ENCODE assay signal across 18 mouse cellular contexts in genomic region chr11:53733824-53734223, GRCm38 (mm10). TPM values are rescaled to one million over a fixed set of nuclear protein-coding genes. Genes with fewer than 3 reads are reported as not detected.
DNase-seq lines count a peak whose midpoint lies in the region; ATAC-seq and TF ChIP-seq lines count a peak whose summit lies in the region.
"Had no signal": no experiment of that assay in that cellular context is flagged by ENCODE, and none has a peak within 500 bp of the region (broad histone marks: within the 10 kb centered on the region; RNA-seq: fewer than 3 reads in every experiment).

No protein-coding gene starts in this region.

- WGBS in liver, postnatal 0 days (ENCODE audit: insufficient replicate concordance): 78% methylated on average over 7 of the region's 7 CpGs

- peaks cover 6 to 42% of the 10 kb centered on the region in 2 experiments for H3K4me1 ChIP-seq in MEL (ENCODE audit: control insufficient read depth in 1 of 2, insufficient read depth in 2 of 2, low read length in 2 of 2)
- no peaks in the 10 kb centered on the region for H3K4me1 ChIP-seq in liver, postnatal 0 days (ENCODE audit: insufficient read depth)

- TF ChIP-seq CTCF in layer of hippocampus, adult 2 months (conservative IDR thresholded peaks at IDR 0.05): peak; percentile 42
- peak; percentile 35 to 59 (median 53); a peak in 5 of 6 replicates for TF ChIP-seq CTCF in MEL (IDR thresholded peaks at IDR 0.05 in 2 of 3, conservative IDR thresholded peaks at IDR 0.05 in 1 of 3; ENCODE audit: control insufficient read depth in 1 of 3, insufficient read depth in 1 of 3, low read depth in 2 of 3, low read length in 3 of 3, poor library complexity in 1 of 3, severe bottlenecking in 1 of 3)
- TF ChIP-seq CTCF in liver, postnatal 0 days (IDR thresholded peaks at IDR 0.05; ENCODE audit: low read depth): peak; percentile 41

- ATAC-seq in CD4-positive, CD25-positive, alpha-beta regulatory T cell, adult 4 months: no peak
- ATAC-seq in liver, postnatal 0 days: no peak
- ATAC-seq: intestine, embryonic 16.5 days had no signal

- peaks cover 0 to 40% of the 10 kb centered on the region in 2 experiments; a peak in 2 of 4 replicates for H3K36me3 ChIP-seq in MEL (ENCODE audit: control insufficient read depth in 1 of 2, insufficient read depth in 2 of 2, low read length in 2 of 2)
- no peaks in the 10 kb centered on the region for H3K36me3 ChIP-seq in liver, postnatal 0 days (replicated peaks; ENCODE audit: insufficient read depth, low read length)

- peak; percentile 70 for DNase-seq in CD4-positive, CD25-positive, alpha-beta regulatory T cell, adult 2 months (ENCODE audit: low read depth, low spot score)
- DNase-seq in layer of hippocampus, adult 2 months (ENCODE audit: low spot score in 2 of 2): no peak
- no peak for DNase-seq in layer of hippocampus, postnatal 10 days (ENCODE audit: low spot score in 2 of 2)
- peak; percentile 73 for DNase-seq in MEL (ENCODE audit: low read depth, low spot score)
- DNase-seq in liver, postnatal 0 days: no peak
- DNase-seq in frontal cortex, postnatal 10 days (ENCODE audit: low spot score in 2 of 2): no peak
- DNase-seq in layer of hippocampus, postnatal 36 days: no peak
- DNase-seq: adrenal gland, postnatal 36 days; cerebellum, adult 11-12 months; heart, postnatal 4 days had no signal

- H3K79me2 ChIP-seq in MEL (ENCODE audit: control insufficient read depth, insufficient read depth, low read length, poor library complexity): no peaks in the 10 kb centered on the region; the same call in 1 of the 2 replicates

- H3K9ac ChIP-seq in MEL (ENCODE audit: control insufficient read depth, low read depth, low read length, poor library complexity, severe bottlenecking): no peak overlapping the region
- no peak overlapping the region for H3K9ac ChIP-seq in liver, postnatal 0 days (replicated peaks)

- peak; percentile 17 for TF ChIP-seq RAD21 in MEL (IDR thresholded peaks at IDR 0.05; ENCODE audit: low read depth, low read length)

- no peak overlapping the region for H3K4me2 ChIP-seq in liver, postnatal 0 days (ENCODE audit: low read depth, low read length)
- H3K4me2 ChIP-seq: heart, embryonic 11.5 days had no signal

- no peak overlapping the region for H3K27ac ChIP-seq in layer of hippocampus, adult 2 months
- H3K27ac ChIP-seq in MEL (ENCODE audit: control insufficient read depth, low read depth, low read length): no peak overlapping the region
- H3K27ac ChIP-seq in liver, postnatal 0 days (ENCODE audit: low read depth): no peak overlapping the region

- TF ChIP-seq POLR2A in MEL (IDR thresholded peaks at IDR 0.05; ENCODE audit: control insufficient read depth in 1 of 2, insufficient read depth in 1 of 2, low read depth in 1 of 2, low read length in 2 of 2, poor library complexity in 1 of 2): no peak

- no peak overlapping the region for H3K4me3 ChIP-seq in layer of hippocampus, adult 2 months
- no peak overlapping the region for H3K4me3 ChIP-seq in MEL (ENCODE audit: control insufficient read depth in 1 of 2, insufficient read depth in 1 of 2, low read depth in 2 of 2, low read length in 2 of 2)
- H3K4me3 ChIP-seq in liver, postnatal 0 days (ENCODE audit: low read depth, low read length): no peak overlapping the region
- H3K4me3 ChIP-seq: erythroblast, embryonic 14.5 days had no signal

- no peak for TF ChIP-seq EP300 in MEL (IDR thresholded peaks at IDR 0.05; ENCODE audit: low read depth in 1 of 2, low read length in 2 of 2)
- TF ChIP-seq EP300 in liver, postnatal 0 days (IDR thresholded peaks at IDR 0.05; ENCODE audit: low read depth): no peak

- H3K9me3 ChIP-seq in MEL (replicated peaks; ENCODE audit: insufficient read depth, low read length): no peaks in the 10 kb centered on the region
- no peaks in the 10 kb centered on the region for H3K9me3 ChIP-seq in liver, postnatal 0 days (ENCODE audit: low read length)

- H3K27me3 ChIP-seq in MEL (ENCODE audit: control insufficient read depth in 1 of 2, insufficient read depth in 2 of 2, low read length in 2 of 2): no peaks in the 10 kb centered on the region
- no peaks in the 10 kb centered on the region for H3K27me3 ChIP-seq in liver, postnatal 0 days (ENCODE audit: insufficient read depth, low read length)

TF ChIP-seq in MEL, 35 proteins besides CTCF, POLR2A, EP300 and RAD21:
- TF ChIP-seq UBTF (IDR thresholded peaks at IDR 0.05; ENCODE audit: borderline replicate concordance, insufficient read depth, low read depth, low read length) (no peak), SMC3 (IDR thresholded peaks at IDR 0.05; ENCODE audit: low read depth, low read length) (peak; percentile 32; the same call in 1 of the 2 replicates), TCF12 (IDR thresholded peaks at IDR 0.05; ENCODE audit: low read depth, low read length) (no peak), CHD2 (IDR thresholded peaks at IDR 0.05; ENCODE audit: low read length) (no peak), MYB (IDR thresholded peaks at IDR 0.05; ENCODE audit: low read depth, low read length) (no peak), SIN3A (IDR thresholded peaks at IDR 0.05; ENCODE audit: low read length) (no peak), POLR2AphosphoS5 (IDR thresholded peaks at IDR 0.05; ENCODE audit: borderline replicate concordance, low read depth, low read length) (no peak), MYC (IDR thresholded peaks at IDR 0.05; ENCODE audit: low read depth, low read length) (0 out of 2 replicates have a peak, but pooled peaks have one; percentile 37), TBP (IDR thresholded peaks at IDR 0.05; ENCODE audit: low read depth, low read length) (no peak), ZKSCAN1 (IDR thresholded peaks at IDR 0.05; ENCODE audit: low read depth, low read length) (no peak), E2F4 (IDR thresholded peaks at IDR 0.05; ENCODE audit: borderline replicate concordance, low read depth, low read length) (no peak), MAFK (IDR thresholded peaks at IDR 0.05; ENCODE audit: borderline replicate concordance, low read depth, low read length) (no peak), POLR2AphosphoS2 (IDR thresholded peaks at IDR 0.05; ENCODE audit: low read length) (no peak), GATA1 (IDR thresholded peaks at IDR 0.05; ENCODE audit: low read depth, low read length) (no peak), CHD1 (IDR thresholded peaks at IDR 0.05; ENCODE audit: low read depth, low read length) (no peak), ZNF384 (IDR thresholded peaks at IDR 0.05; ENCODE audit: low read depth, low read length) (no peak), RCOR1 (IDR thresholded peaks at IDR 0.05; ENCODE audit: low read depth, low read length) (no peak)

RNA-seq across cellular contexts. Expression of gene Il5, which starts 13.2 kb away (rescaled TPM):
- not detected for polyA plus RNA-seq in CD4-positive, CD25-positive, alpha-beta regulatory T cell, adult 4 months (2017; shearing (Covaris generic))
- total RNA-seq in layer of hippocampus, adult 2 months (2021): not detected
- total RNA-seq in layer of hippocampus, postnatal 10 days (2021): not detected
- not detected in 2 replicates for total RNA-seq in MEL (2012; rRNA removed)
- polyA plus RNA-seq in MEL (2012; ENCODE audit: insufficient read depth in 1 of 2, insufficient read length in 2 of 2, low read depth in 1 of 2, low replicate concordance in 2 of 2, missing spikeins in 1 of 2): not detected
- polyA plus RNA-seq in liver, postnatal 0 days (2015; fragmentation: Nextera tagmentation; extraction: Ambion mirVana): not detected in 2 replicates
- total RNA-seq in layer of hippocampus, postnatal 36 days (2021): not detected
- total RNA-seq: adrenal gland, postnatal 36 days; heart, postnatal 4 days; layer of hippocampus, adult 18-20 months; left cerebral cortex, postnatal 36 days had no signal
- polyA plus RNA-seq: erythroblast, embryonic 14.5 days; heart, embryonic 11.5 days; intestine, embryonic 16.5 days; lung, embryonic 16.5 days; neural tube, embryonic 11.5 days had no signal

RNA-seq across cellular contexts. Expression of gene Rad50, which starts 26.7 kb away (rescaled TPM):
- 10 to 100 TPM; 47.8 to 50.7 TPM for polyA plus RNA-seq in CD4-positive, CD25-positive, alpha-beta regulatory T cell, adult 4 months (2017; shearing (Covaris generic))
- 10 to 100 TPM; 13.0 to 13.7 TPM for total RNA-seq in layer of hippocampus, adult 2 months (2021)
- 10 to 100 TPM in 1 of 2 experiments, 1 to 10 TPM in 1; 9.5 to 10.1 TPM for total RNA-seq in layer of hippocampus, postnatal 10 days (2021)
- 41.2 and 44.6 TPM in 2 replicates for total RNA-seq in MEL (2012; rRNA removed)
- 100 to 1,000 TPM in 1 of 2 experiments, 10 to 100 TPM in 1; 32.6 to 447 TPM for polyA plus RNA-seq in MEL (2012; ENCODE audit: insufficient read depth in 1 of 2, insufficient read length in 2 of 2, low read depth in 1 of 2, low replicate concordance in 2 of 2, missing spikeins in 1 of 2)
- 9.7 and 11.1 TPM in 2 replicates for polyA plus RNA-seq in liver, postnatal 0 days (2015; fragmentation: Nextera tagmentation; extraction: Ambion mirVana)
- 10 to 100 TPM; 11.0 to 11.4 TPM for total RNA-seq in layer of hippocampus, postnatal 36 days (2021)

RNA-seq across cellular contexts. Expression of gene Irf1, which starts 36.0 kb away (rescaled TPM):
- polyA plus RNA-seq in CD4-positive, CD25-positive, alpha-beta regulatory T cell, adult 4 months (2017; shearing (Covaris generic)): 100 to 1,000 TPM; 310 to 397 TPM
- total RNA-seq in layer of hippocampus, adult 2 months (2021): 10 to 100 TPM in 1 of 2 experiments, 1 to 10 TPM in 1; 9.0 to 12.4 TPM
- 1 to 10 TPM; 5.1 to 5.7 TPM for total RNA-seq in layer of hippocampus, postnatal 10 days (2021)
- total RNA-seq in MEL (2012; rRNA removed): 0.46 and 0.73 TPM in 2 replicates
- 1 to 10 TPM in 1 of 2 experiments, not detected in 1; 1.9 TPM for polyA plus RNA-seq in MEL (2012; ENCODE audit: insufficient read depth in 1 of 2, insufficient read length in 2 of 2, low read depth in 1 of 2, low replicate concordance in 2 of 2, missing spikeins in 1 of 2)
- polyA plus RNA-seq in liver, postnatal 0 days (2015; fragmentation: Nextera tagmentation; extraction: Ambion mirVana): 22.0 and 24.5 TPM in 2 replicates
- total RNA-seq in layer of hippocampus, postnatal 36 days (2021): 1 to 10 TPM; 7.4 to 7.5 TPM

RNA-seq across cellular contexts. Expression of gene Gm17334, which starts 39.2 kb away (rescaled TPM):
- 1 to 10 TPM; 6.1 to 9.8 TPM for polyA plus RNA-seq in CD4-positive, CD25-positive, alpha-beta regulatory T cell, adult 4 months (2017; shearing (Covaris generic))
- 1 to 10 TPM; 1.1 to 1.6 TPM for total RNA-seq in layer of hippocampus, adult 2 months (2021)
- total RNA-seq in layer of hippocampus, postnatal 10 days (2021): not detected
- not detected in 2 replicates for total RNA-seq in MEL (2012; rRNA removed)
- polyA plus RNA-seq in MEL (2012; ENCODE audit: insufficient read depth in 1 of 2, insufficient read length in 2 of 2, low read depth in 1 of 2, low replicate concordance in 2 of 2, missing spikeins in 1 of 2): not detected
- 0.12 and 0.23 TPM in 2 replicates for polyA plus RNA-seq in liver, postnatal 0 days (2015; fragmentation: Nextera tagmentation; extraction: Ambion mirVana)
- 1 to 10 TPM; 1.0 TPM for total RNA-seq in layer of hippocampus, postnatal 36 days (2021)
- total RNA-seq: heart, postnatal 4 days had no signal
- polyA plus RNA-seq: erythroblast, embryonic 14.5 days; neural tube, embryonic 11.5 days had no signal

Comparison
In these comparisons a context has a peak if more than half of its experiments do, and no peak if none do; other contexts are left out.
1. DNase-seq: peak in CD4-positive, CD25-positive, alpha-beta regulatory T cell, adult 2 months (single experiment) and MEL (single experiment); none in layer of hippocampus, adult 2 months (0 of 2), layer of hippocampus, postnatal 10 days (0 of 2), liver, postnatal 0 days (single experiment), frontal cortex, postnatal 10 days (0 of 2) and layer of hippocampus, postnatal 36 days (0 of 2).
2. Peak in every context shown above with its lines, with median percentiles within 50 percentile points of each other: CTCF ChIP-seq.